Mouse (Mus musculus): ENCODE measurements at regions not wholly inside any gene's neighbourhood (a gene's known extent, or its start where the extent isn't known, plus 50 kb on each side); places are given as distances from the start of the nearest gene placed in this dataset.

DNA sequence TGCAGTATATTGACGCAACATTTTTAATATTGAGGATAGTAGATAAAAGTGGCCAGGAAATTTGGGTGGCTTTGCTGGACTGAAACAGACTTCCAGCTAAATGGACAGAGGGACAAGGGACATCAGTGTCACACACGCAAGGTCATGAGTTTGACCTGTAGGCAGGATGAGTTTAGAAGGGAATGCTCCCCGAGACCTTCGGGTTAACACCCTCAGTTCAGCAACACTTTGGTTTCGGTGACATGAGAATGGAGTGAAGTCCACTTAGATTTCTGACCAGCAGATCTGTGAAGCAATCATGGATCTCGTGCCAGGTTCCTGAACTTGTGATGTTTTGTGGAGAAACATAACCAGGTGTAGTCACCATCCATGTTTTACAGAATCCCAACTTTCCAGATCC, 196.3 kb downstream of the Phlda1 start:
- H3K36me3 ChIP-seq (ENCODE audit: control insufficient read depth, insufficient read depth, low read length): no peaks in the 10 kb centered on the region
- WGBS: 95% methylated on average over 6 of the region's 6 CpGs
- H3K27ac ChIP-seq (ENCODE audit: insufficient read depth, low read depth, low read length): no peak overlapping the region
- TF ChIP-seq CTCF (IDR thresholded peaks at IDR 0.05; ENCODE audit: extremely low read depth, insufficient read length, insufficient replicate concordance, low read depth, low read length) (no peak), POLR2A (IDR thresholded peaks at IDR 0.05; ENCODE audit: low read depth, low read length) (no peak)
- no peak overlapping the region for H3K4me3 ChIP-seq (ENCODE audit: low read depth, low read length)
- no peaks in the 10 kb centered on the region for H3K4me1 ChIP-seq (ENCODE audit: control insufficient read depth, insufficient read depth, insufficient read length, low read length)
- H3K27me3 ChIP-seq (ENCODE audit: control insufficient read depth, insufficient read depth, low read length): no peaks in the 10 kb centered on the region

DNA sequence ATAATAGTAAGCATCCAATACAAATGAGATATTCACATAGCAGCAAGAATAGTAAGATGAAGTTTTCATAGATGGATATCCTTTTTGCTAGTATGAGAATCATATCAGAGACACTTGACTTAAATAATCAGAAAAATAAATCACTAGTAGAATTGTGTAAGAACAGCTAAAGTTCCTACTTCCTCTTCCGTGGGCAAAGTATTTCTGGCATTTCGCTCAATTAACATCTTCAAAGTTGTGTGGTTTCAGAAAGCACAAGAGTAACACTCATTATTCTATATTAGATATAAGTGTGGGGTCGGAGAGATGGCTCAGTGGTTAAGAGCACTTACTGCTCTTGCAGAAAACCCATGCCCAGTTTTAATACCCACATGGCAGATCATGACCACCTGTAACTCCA, 197.4 kb downstream of the Phlda1 start:
- Histone ChIP-seq H3K4me3 (ENCODE audit: low read depth, low read length) (no peak overlapping the region), H3K4me1 (ENCODE audit: control insufficient read depth, insufficient read depth, insufficient read length, low read length) (no peaks in the 10 kb centered on the region), H3K27me3 (ENCODE audit: control insufficient read depth, insufficient read depth, low read length) (no peaks in the 10 kb centered on the region), H3K27ac (ENCODE audit: insufficient read depth, low read depth, low read length) (no peak overlapping the region), H3K36me3 (ENCODE audit: control insufficient read depth, insufficient read depth, low read length) (no peaks in the 10 kb centered on the region)
- 86% methylated on average over 3 of the region's 3 CpGs for WGBS
- TF ChIP-seq POLR2A (IDR thresholded peaks at IDR 0.05; ENCODE audit: low read depth, low read length) (no peak), CTCF (IDR thresholded peaks at IDR 0.05; ENCODE audit: extremely low read depth, insufficient read length, insufficient replicate concordance, low read depth, low read length) (no peak)

DNA sequence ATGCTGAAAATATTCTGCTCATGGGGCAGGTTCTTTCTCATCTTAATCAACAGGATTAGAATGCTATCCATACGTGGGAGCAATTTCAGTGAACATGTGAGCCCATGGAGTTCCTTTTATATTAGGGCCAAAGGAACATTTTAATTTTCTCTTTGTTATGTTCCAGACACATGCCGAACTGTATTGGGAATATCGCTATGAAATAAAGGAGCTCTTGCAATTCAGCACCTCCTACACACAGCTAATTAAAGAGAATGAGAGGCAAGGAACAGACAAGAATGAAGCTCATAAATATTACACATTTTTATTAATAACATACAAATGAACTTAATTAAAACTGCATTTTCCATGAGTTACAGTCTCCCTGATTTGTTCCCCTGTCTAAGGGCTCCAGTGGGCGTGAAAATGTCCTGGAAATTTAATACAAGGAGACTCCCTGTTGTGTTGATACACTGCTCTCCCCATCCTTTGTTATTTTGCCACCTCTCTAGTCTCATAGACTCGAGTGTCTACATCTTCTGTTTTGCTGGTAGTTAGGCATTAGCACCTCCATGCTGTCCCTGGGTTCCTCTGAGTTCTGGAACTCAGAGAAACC, 205.5 kb downstream of the Phlda1 start:
- Histone ChIP-seq H3K27ac (ENCODE audit: insufficient read depth, low read depth, low read length) (no peak overlapping the region), H3K27me3 (ENCODE audit: control insufficient read depth, insufficient read depth, low read length) (no peaks in the 10 kb centered on the region), H3K36me3 (ENCODE audit: control insufficient read depth, insufficient read depth, low read length) (no peaks in the 10 kb centered on the region), H3K4me3 (ENCODE audit: low read depth, low read length) (no peak overlapping the region), H3K4me1 (ENCODE audit: control insufficient read depth, insufficient read depth, insufficient read length, low read length) (no peaks in the 10 kb centered on the region)
- 82% methylated on average over 5 of the region's 5 CpGs for WGBS
- no peak for TF ChIP-seq POLR2A (IDR thresholded peaks at IDR 0.05; ENCODE audit: low read depth, low read length)

DNA sequence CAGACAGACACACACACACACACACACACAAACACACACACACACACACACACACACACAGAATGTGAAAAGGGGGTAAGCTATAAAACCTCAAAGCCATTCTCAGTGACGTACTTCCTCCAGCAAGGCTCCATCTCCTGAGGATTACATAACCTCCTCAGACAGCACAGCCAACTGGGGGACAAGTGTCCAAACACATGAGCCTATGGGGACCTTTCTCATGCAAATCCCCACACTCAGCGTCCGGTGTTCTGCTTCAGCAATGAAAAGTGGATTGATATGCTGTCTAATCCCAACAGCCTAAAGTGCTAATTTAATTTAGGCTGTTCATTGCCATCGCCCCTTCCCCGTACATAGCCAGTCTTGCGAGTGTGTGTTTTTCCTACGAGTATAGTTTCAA, 206.9 kb downstream of the Phlda1 start:
- TF ChIP-seq CTCF (IDR thresholded peaks at IDR 0.05; ENCODE audit: extremely low read depth, insufficient read length, insufficient replicate concordance, low read depth, low read length): no peak
- no peak for TF ChIP-seq POLR2A (IDR thresholded peaks at IDR 0.05; ENCODE audit: low read depth, low read length)
- H3K27me3 ChIP-seq (ENCODE audit: control insufficient read depth, insufficient read depth, low read length): no peaks in the 10 kb centered on the region
- WGBS: 93% methylated on average over 7 of the region's 7 CpGs
- H3K36me3 ChIP-seq (ENCODE audit: control insufficient read depth, insufficient read depth, low read length): no peaks in the 10 kb centered on the region
- H3K4me1 ChIP-seq (ENCODE audit: control insufficient read depth, insufficient read depth, insufficient read length, low read length): no peaks in the 10 kb centered on the region
- no peak overlapping the region for H3K4me3 ChIP-seq (ENCODE audit: low read depth, low read length)
- no peak overlapping the region for H3K27ac ChIP-seq (ENCODE audit: insufficient read depth, low read depth, low read length)

DNA sequence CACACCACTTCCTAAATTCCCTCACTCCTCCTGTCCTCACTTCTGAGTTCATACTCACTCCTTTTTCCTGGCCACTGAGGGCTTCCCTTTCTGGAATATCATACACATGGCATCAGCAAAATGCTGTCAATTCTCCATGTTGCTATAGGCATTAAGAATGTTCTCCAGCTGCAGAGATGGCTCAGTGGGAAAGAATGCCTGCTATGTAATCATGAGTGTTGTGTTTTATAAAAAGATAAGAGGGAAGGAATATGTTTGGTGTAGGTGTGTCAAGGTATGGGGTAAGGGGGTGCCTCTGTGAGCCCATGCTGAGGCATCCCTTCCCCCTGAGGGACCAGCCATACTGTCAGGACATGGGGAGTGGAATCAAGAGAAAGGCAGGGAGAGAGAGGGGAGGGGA, 207.6 kb downstream of the Phlda1 start:
- Histone ChIP-seq H3K36me3 (ENCODE audit: control insufficient read depth, insufficient read depth, low read length) (no peaks in the 10 kb centered on the region), H3K27ac (ENCODE audit: insufficient read depth, low read depth, low read length) (no peak overlapping the region), H3K4me1 (ENCODE audit: control insufficient read depth, insufficient read depth, insufficient read length, low read length) (no peaks in the 10 kb centered on the region), H3K4me3 (ENCODE audit: low read depth, low read length) (no peak overlapping the region), H3K27me3 (ENCODE audit: control insufficient read depth, insufficient read depth, low read length) (no peaks in the 10 kb centered on the region)
- TF ChIP-seq CTCF (IDR thresholded peaks at IDR 0.05; ENCODE audit: extremely low read depth, insufficient read length, insufficient replicate concordance, low read depth, low read length): no peak

DNA sequence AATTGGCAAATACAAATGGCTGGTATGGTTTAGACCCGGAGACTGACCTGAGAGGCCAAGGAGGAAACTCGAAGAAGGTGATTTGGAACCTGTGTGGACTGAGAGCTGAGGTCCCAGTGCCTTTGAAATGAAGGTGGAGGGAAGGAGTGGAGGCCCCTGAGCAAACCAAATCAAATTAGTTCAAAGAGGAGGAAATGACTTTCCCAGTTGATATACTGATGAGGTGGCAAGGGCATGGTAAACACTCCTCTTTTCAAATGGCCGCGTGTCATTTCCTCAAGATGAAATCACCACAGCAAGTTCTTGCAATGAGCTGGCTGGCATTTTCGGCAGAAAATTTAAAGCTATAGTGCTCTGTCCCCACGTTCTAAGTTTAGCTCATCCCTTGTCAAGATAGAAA, 209.1 kb downstream of the Phlda1 start:
- TF ChIP-seq POLR2A (IDR thresholded peaks at IDR 0.05; ENCODE audit: low read depth, low read length) (no peak), CTCF (IDR thresholded peaks at IDR 0.05; ENCODE audit: extremely low read depth, insufficient read length, insufficient replicate concordance, low read depth, low read length) (no peak)
- no peak overlapping the region for H3K27ac ChIP-seq (ENCODE audit: insufficient read depth, low read depth, low read length)
- H3K27me3 ChIP-seq (ENCODE audit: control insufficient read depth, insufficient read depth, low read length): no peaks in the 10 kb centered on the region
- 33% methylated on average over 6 of the region's 6 CpGs for WGBS
- no peaks in the 10 kb centered on the region for H3K4me1 ChIP-seq (ENCODE audit: control insufficient read depth, insufficient read depth, insufficient read length, low read length)
- no peaks in the 10 kb centered on the region for H3K36me3 ChIP-seq (ENCODE audit: control insufficient read depth, insufficient read depth, low read length)
- no peak overlapping the region for H3K4me3 ChIP-seq (ENCODE audit: low read depth, low read length)

DNA sequence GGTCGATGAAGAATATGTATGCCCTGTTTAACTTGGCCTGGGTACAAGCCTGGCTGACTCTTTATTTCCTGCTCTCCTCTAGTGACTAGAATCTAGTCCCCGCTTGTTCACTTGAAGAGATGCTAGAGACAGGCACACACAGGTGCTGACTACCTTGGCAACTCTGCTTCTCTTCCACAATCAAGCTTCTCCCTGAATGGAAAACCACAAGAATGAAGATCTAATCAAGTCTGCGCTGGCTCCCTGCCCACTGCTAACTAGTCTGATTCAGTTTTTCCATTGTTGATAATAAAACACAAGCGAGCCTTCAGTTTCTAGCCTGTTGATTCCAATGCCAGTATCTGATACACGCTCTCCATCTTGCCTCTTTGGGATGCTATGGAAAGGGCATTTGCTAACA, 213.5 kb downstream of the Phlda1 start:
- H3K4me1 ChIP-seq (ENCODE audit: control insufficient read depth, insufficient read depth, insufficient read length, low read length): no peaks in the 10 kb centered on the region
- no peaks in the 10 kb centered on the region for H3K36me3 ChIP-seq (ENCODE audit: control insufficient read depth, insufficient read depth, low read length)
- H3K27ac ChIP-seq (ENCODE audit: insufficient read depth, low read depth, low read length): no peak overlapping the region
- H3K27me3 ChIP-seq (ENCODE audit: control insufficient read depth, insufficient read depth, low read length): no peaks in the 10 kb centered on the region
- WGBS: 43% methylated on average over 5 of the region's 5 CpGs
- TF ChIP-seq POLR2A (IDR thresholded peaks at IDR 0.05; ENCODE audit: low read depth, low read length) (no peak), CTCF (IDR thresholded peaks at IDR 0.05; ENCODE audit: extremely low read depth, insufficient read length, insufficient replicate concordance, low read depth, low read length) (no peak)
- no peak overlapping the region for H3K4me3 ChIP-seq (ENCODE audit: low read depth, low read length)

DNA sequence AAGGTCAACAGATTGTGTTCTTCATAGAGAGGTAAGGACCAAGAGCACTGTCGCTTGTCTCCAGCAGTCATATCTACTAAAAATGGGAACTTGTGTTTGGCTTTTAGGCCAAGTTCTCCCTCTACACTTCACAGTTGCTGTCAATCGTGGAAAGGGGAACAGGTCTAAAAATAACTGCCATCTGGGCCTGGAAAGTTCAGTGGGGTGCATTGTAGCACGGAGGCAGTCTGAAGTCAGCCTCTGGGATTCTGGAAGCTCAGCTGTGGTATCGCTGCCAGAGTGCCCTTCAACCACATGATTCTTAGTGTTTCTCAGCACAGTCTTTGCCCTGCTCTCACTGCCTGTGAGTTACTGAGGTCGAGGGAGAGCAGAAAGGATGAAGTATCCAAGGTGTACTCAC, 215.0 kb downstream of the Phlda1 start:
- 78% methylated on average over 5 of the region's 5 CpGs for WGBS
- no peaks in the 10 kb centered on the region for H3K36me3 ChIP-seq (ENCODE audit: control insufficient read depth, insufficient read depth, low read length)

More for the DNA sequence above, 215.0 kb downstream of the Phlda1 start:
- TF ChIP-seq CTCF (IDR thresholded peaks at IDR 0.05; ENCODE audit: extremely low read depth, insufficient read length, insufficient replicate concordance, low read depth, low read length) (no peak), POLR2A (IDR thresholded peaks at IDR 0.05; ENCODE audit: low read depth, low read length) (no peak)
- no peak overlapping the region for H3K27ac ChIP-seq (ENCODE audit: insufficient read depth, low read depth, low read length)
- no peaks in the 10 kb centered on the region for H3K4me1 ChIP-seq (ENCODE audit: control insufficient read depth, insufficient read depth, insufficient read length, low read length)
- no peaks in the 10 kb centered on the region for H3K27me3 ChIP-seq (ENCODE audit: control insufficient read depth, insufficient read depth, low read length)
- H3K4me3 ChIP-seq (ENCODE audit: low read depth, low read length): no peak overlapping the region

All from small intestine, adult 2 months (tissue).